Mouse (Mus musculus) intestine, embryonic 14.5 days (tissue): ENCODE data around the gene Mep1a. TPM values are rescaled to one million over a fixed set of nuclear protein-coding genes. Genes with fewer than 3 reads are reported as not detected.
A peak's percentile ranks its signal among the peaks of the same experiment; 100 is the strongest.
"Not testable (repeated sequence)": the region's sequence is repeated elsewhere in the genome, so short reads cannot be mapped to it uniquely, and the experiment has no call there.

Experiments
- ATAC-seq: fragments of 200-750 bp; cut with Nextera tagmentation; replicated peaks from 2 replicates; pipeline ENCODE4 v1.8.0; 2017; ENCODE audit warnings: low read depth, moderate number of reproducible peaks, moderate TSS enrichment, moderate library complexity; ENCODE audit not compliant: low FRiP score, low TSS enrichment
- DNase-seq: peaks from one replicate; pipeline ENCODE4 v3.0.0-alpha.2; 2018; ENCODE audit warnings: low spot score
- H3K27ac ChIP-seq: fragments of 300-500 bp; sonication (generic); 2 replicates; pipeline ENCODE4 v1.5.1; 2014; ENCODE audit warnings: low read depth, mild to moderate bottlenecking, control low read depth
- H3K27me3 ChIP-seq: fragments of 300-500 bp; sonication (generic); replicated peaks from 2 replicates; pipeline ENCODE4 v1.6.1; 2014; ENCODE audit warnings: low read length, control low read depth; ENCODE audit not compliant: control insufficient read depth, insufficient read depth
- H3K36me3 ChIP-seq: fragments of 300-500 bp; sonication (generic); 2 replicates; pipeline ENCODE4 v1.6.1; 2014; ENCODE audit warnings: low read length, control low read depth; ENCODE audit not compliant: control insufficient read depth, insufficient read depth
- H3K4me1 ChIP-seq: fragments of 300-500 bp; sonication (generic); replicated peaks from 2 replicates; pipeline ENCODE4 v1.6.1; 2014; ENCODE audit warnings: low read length, control low read depth, mixed read lengths; ENCODE audit not compliant: control insufficient read depth, insufficient read depth
- H3K4me2 ChIP-seq: fragments of 300-500 bp; sonication (generic); 2 replicates; pipeline ENCODE4 v1.6.1; 2014; ENCODE audit warnings: low read length
- H3K4me3 ChIP-seq: fragments of 300-500 bp; sonication (generic); 2 replicates; pipeline ENCODE4 v1.5.1; 2014; ENCODE audit warnings: low read depth, low read length, control low read depth, mixed read lengths
- H3K9ac ChIP-seq: fragments of 300-500 bp; sonication (generic); 2 replicates; pipeline ENCODE4 v1.6.1; 2014; ENCODE audit warnings: mild to moderate bottlenecking, low read length
- H3K9me3 ChIP-seq: fragments of 300-500 bp; sonication (generic); 2 replicates; pipeline ENCODE4 v1.6.1; 2016; ENCODE audit warnings: low read length, control low read depth; ENCODE audit not compliant: control insufficient read depth
- WGBS: fragments of 180-500 bp; shearing (Covaris S2); extraction: QIAGEN DNeasy Blood & Tissue Kit; methylation state at CpG from one replicate; pipeline ENCODE4 v1.1.7; 2014; 5-methylcytosine and 5-hydroxymethylcytosine counted together
- polyA plus RNA-seq: library from polyadenylated mRNA; unstranded; fragments of >200 nt; fragmentation: Nextera tagmentation; extraction: Ambion mirVana; gene quantifications from 2 replicates; pipeline ENCODE4 v1.2.1, GENCODE M21; 2014

The Mep1a gene
- polyA plus RNA-seq, 1 experiment from 2014 or later = 19.4 TPM

- no peak overlapping the region for H3K27ac ChIP-seq
- DNase-seq (no peak), ATAC-seq (no peak)
- no peaks in the 10 kb centered on the region for H3K27me3 ChIP-seq
- 73% methylated on average over 1 of the region's 1 CpGs for WGBS
- no peak overlapping the region for H3K4me3 ChIP-seq
- no peak overlapping the region for H3K4me2 ChIP-seq
- H3K9ac ChIP-seq = no peak overlapping the region
- H3K4me1 ChIP-seq = no peaks in the 10 kb centered on the region
- H3K9me3 ChIP-seq = no peaks in the 10 kb centered on the region
- no peaks in the 10 kb centered on the region for H3K36me3 ChIP-seq
Observed at GRCm38 (mm10) chr17:43500513-43500912, 2.1 kb downstream of the Mep1a start.

- ATAC-seq (no peak), DNase-seq (peak; percentile 28)
- 74% methylated on average over 4 of the region's 4 CpGs for WGBS
- Histone ChIP-seq H3K27me3 (no peaks in the 10 kb centered on the region), H3K4me2 (no peak overlapping the region), H3K9ac (no peak overlapping the region), H3K4me3 (no peak overlapping the region), H3K36me3 (no peaks in the 10 kb centered on the region), H3K27ac (no peak overlapping the region), H3K9me3 (no peaks in the 10 kb centered on the region), H3K4me1 (no peaks in the 10 kb centered on the region)
Observed at GRCm38 (mm10) chr17:43497521-43497920, 5.1 kb downstream of the Mep1a start.

DNA sequence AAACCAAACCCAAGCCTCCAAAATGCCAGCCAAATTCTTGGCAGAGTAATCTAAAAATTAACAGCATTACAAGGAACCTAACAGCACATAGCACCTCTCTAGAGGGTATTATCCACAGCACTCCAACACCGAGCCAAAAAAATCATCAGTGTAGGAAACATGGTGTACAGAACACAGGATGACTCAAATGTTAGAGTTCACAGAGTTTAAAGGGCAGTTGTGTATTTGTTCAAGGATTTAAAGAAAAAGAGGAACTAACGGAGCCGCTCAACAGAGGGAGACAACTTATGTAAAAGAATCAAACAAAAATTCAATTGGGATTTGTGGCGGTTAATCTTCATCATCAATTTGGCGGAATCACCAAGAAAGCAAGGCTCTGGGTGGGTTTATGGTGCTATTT lies 7.1 kb downstream of the Mep1a start:
- Histone ChIP-seq H3K4me3 (no peak overlapping the region), H3K4me1 (no peaks in the 10 kb centered on the region), H3K9ac (no peak overlapping the region), H3K27me3 (no peaks in the 10 kb centered on the region), H3K27ac (no peak overlapping the region), H3K4me2 (no peak overlapping the region), H3K9me3 (no peaks in the 10 kb centered on the region), H3K36me3 (no peaks in the 10 kb centered on the region)
- DNase-seq (no peak), ATAC-seq (no peak)
- WGBS = 78% methylated on average over 5 of the region's 5 CpGs

GRCm38 (mm10) chr17:43490371-43490770 lies 12.2 kb downstream of the Mep1a start:
- not testable (repeated sequence) for H3K9ac ChIP-seq

DNA sequence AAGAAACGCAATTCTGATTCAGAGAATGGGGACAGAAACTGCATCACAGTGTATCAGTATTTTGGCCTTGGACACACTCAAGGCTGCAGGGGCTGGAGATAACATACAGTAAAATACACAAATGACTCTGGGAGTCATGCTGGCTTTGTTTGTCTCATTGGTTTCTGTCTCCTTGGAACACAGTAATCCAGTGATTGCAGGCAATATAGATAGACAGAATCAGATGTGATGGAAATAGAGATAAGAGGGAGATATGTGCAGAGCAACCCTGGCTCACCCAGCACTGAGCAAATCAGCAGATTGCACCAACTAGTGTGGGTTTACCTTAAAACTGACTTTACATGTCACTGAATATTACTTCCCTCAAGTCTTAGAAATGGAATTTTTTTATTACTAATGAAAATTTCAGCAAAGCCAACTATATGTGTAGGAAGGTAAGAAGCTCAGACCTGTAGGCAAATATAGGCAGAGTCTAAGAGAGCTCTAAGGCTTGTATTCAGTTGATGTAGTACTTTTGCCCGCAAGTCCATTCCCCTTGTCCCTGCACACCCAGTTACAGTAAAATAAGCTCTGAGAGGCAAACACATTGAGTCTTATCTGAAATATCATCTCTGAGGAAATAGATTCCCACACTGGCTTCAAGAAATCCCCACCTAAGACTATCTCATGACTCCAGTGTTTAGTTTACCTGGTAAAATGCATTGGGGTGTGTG lies 14.0 kb downstream of the Mep1a start:
- Histone ChIP-seq H3K4me3 (no peak overlapping the region), H3K4me1 (no peaks in the 10 kb centered on the region), H3K4me2 (no peak overlapping the region), H3K9ac (no peak overlapping the region), H3K36me3 (no peaks in the 10 kb centered on the region), H3K27ac (no peak overlapping the region), H3K27me3 (no peaks in the 10 kb centered on the region), H3K9me3 (no peaks in the 10 kb centered on the region)
- ATAC-seq = no peak
- WGBS = 72% methylated on average over 2 of the region's 2 CpGs
- no peak for DNase-seq

More at GRCm38 (mm10) chr17:43490371-43490770, 12.2 kb downstream of the Mep1a start:
- not testable (repeated sequence) for H3K27me3 ChIP-seq, H3K9me3 ChIP-seq, H3K27ac ChIP-seq, ATAC-seq, DNase-seq, H3K4me1 ChIP-seq, H3K4me2 ChIP-seq, H3K36me3 ChIP-seq, H3K4me3 ChIP-seq
- 93% methylated on average over 6 of the region's 10 CpGs for WGBS

- no peaks in the 10 kb centered on the region for H3K27me3 ChIP-seq
- WGBS = 84% methylated on average over 3 of the region's 3 CpGs
Observed at GRCm38 (mm10) chr17:43485982-43486381, 16.6 kb downstream of the Mep1a start.

DNA sequence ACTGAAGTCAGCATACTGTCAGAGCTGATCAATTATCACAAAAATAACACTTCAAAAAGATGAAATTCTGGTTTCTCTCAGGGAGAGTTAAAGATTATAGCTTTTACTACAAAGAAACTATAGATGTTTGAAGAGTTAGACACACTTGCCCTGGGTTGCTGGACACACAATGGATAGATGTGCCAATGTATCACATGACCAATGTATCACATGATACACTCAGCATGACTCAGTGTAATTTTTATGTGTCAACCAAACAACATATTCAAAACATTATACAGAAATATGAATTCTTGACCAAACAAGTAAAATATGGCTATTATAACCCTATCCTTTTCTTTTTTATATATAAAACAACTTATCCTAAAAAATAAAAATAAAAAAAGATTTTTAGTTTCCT lies 25.0 kb downstream of the Mep1a start:
- no peaks in the 10 kb centered on the region for H3K4me1 ChIP-seq
- H3K4me3 ChIP-seq = no peak overlapping the region
- no peak overlapping the region for H3K9ac ChIP-seq
- H3K27ac ChIP-seq = no peak overlapping the region
- no peaks in the 10 kb centered on the region for H3K36me3 ChIP-seq
- no peak for DNase-seq
- H3K9me3 ChIP-seq = no peaks in the 10 kb centered on the region
- ATAC-seq = no peak
- H3K4me2 ChIP-seq = no peak overlapping the region
- H3K27me3 ChIP-seq = no peaks in the 10 kb centered on the region

More at GRCm38 (mm10) chr17:43485982-43486381, 16.6 kb downstream of the Mep1a start:
- H3K9ac ChIP-seq = no peak overlapping the region
- ATAC-seq = no peak
- H3K36me3 ChIP-seq = no peaks in the 10 kb centered on the region
- no peak for DNase-seq
- no peak overlapping the region for H3K4me3 ChIP-seq
- H3K4me1 ChIP-seq = no peaks in the 10 kb centered on the region
- H3K4me2 ChIP-seq = no peak overlapping the region
- H3K9me3 ChIP-seq = no peaks in the 10 kb centered on the region
- H3K27ac ChIP-seq = no peak overlapping the region

DNA sequence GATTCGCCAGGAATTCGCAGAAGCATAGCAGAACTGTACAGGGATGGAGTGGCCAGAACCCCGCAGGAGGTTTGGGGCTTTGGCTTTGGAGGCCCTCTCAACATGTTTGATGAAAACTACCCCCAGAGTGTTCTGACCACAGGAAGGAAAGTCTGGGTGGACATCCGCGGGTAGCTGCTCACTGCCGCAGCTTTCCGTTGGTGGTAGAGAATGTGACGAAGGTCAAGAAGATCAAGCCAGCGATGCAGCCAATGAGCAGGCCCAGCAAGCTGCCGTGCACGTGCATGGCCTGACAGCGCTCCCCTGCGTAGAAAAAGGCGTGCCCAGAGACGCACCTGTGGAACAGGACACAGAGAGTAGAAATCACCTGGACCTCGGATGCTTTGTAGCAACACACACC lies 27.8 kb downstream of the Mep1a start:
- no peaks in the 10 kb centered on the region for H3K4me1 ChIP-seq
- DNase-seq (no peak), ATAC-seq (no peak)
- WGBS = 90% methylated on average over 16 of the region's 16 CpGs
- H3K9ac ChIP-seq = no peak overlapping the region
- H3K36me3 ChIP-seq = no peaks in the 10 kb centered on the region
- H3K9me3 ChIP-seq = no peaks in the 10 kb centered on the region
- no peaks in the 10 kb centered on the region for H3K27me3 ChIP-seq
- no peak overlapping the region for H3K4me2 ChIP-seq
- H3K4me3 ChIP-seq = no peak overlapping the region
- H3K27ac ChIP-seq = no peak overlapping the region

- Histone ChIP-seq H3K9me3 (no peaks in the 10 kb centered on the region), H3K4me1 (no peaks in the 10 kb centered on the region), H3K4me2 (no peak overlapping the region), H3K27me3 (no peaks in the 10 kb centered on the region), H3K27ac (no peak overlapping the region), H3K4me3 (no peak overlapping the region), H3K9ac (no peak overlapping the region), H3K36me3 (no peaks in the 10 kb centered on the region)
- no peak for ATAC-seq
- DNase-seq = no peak
- WGBS = 82% methylated on average over 4 of the region's 4 CpGs
Observed at GRCm38 (mm10) chr17:43472558-43472957, 30.1 kb downstream of the Mep1a start.
